Mouse (Mus musculus): ENCODE results near the gene Otof.

Otof gene

GRCm38 (mm10) chr5:30341601-30342365 is 119.9 kb downstream of the Otof start:
- CTCF ChIA-PET, result interaction anchor here (0.6 to 0.7 kb wide), 2 partner anchors 129 to 137 kb away, joined by 3 to 15 read pairs; partner anchors contain the start of gene Adgrf3

GRCm38 (mm10) chr5:30340815-30341214 is 120.9 kb downstream of the Otof start:
- CTCF ChIA-PET, result no interaction called here
